In genomic region chr2:43793105-43793504, GRCm38 (mm10) we compare ENCODE assay signal across 13 mouse cellular contexts. TPM values are rescaled to one million over a fixed set of nuclear protein-coding genes. Genes with fewer than 3 reads are reported as not detected.
"Had no signal": no experiment of that assay in that cellular context is flagged by ENCODE, and none has a peak within 500 bp of the region (broad histone marks: within the 10 kb centered on the region; RNA-seq: fewer than 3 reads in every experiment).

No protein-coding gene starts in this region.

- DNase-seq: kidney, adult 8-10 months; kidney, postnatal 25 days; lung, adult 2 months; lung, postnatal 10 days; midbrain, embryonic 14.5 days; thymus, adult 2 months; thymus, postnatal 25 days had no signal

- H3K36me3 ChIP-seq: limb, embryonic 10.5 days; neural tube, embryonic 15.5 days; stomach, embryonic 15.5 days had no signal

- H3K9ac ChIP-seq: neural tube, embryonic 15.5 days; stomach, embryonic 15.5 days had no signal

- ATAC-seq: intestine, embryonic 16.5 days had no signal

- H3K4me3 ChIP-seq: limb, embryonic 10.5 days; myocyte; neural tube, embryonic 15.5 days; stomach, embryonic 15.5 days had no signal

- H3K27ac ChIP-seq: limb, embryonic 10.5 days; macrophage; neural tube, embryonic 15.5 days; stomach, embryonic 15.5 days had no signal

- H3K4me1 ChIP-seq: stomach, embryonic 15.5 days had no signal

- H3K9me3 ChIP-seq: limb, embryonic 10.5 days; neural tube, embryonic 15.5 days; stomach, embryonic 15.5 days had no signal

- H3K4me2 ChIP-seq: neural tube, embryonic 15.5 days; stomach, embryonic 15.5 days had no signal

- H3K27me3 ChIP-seq: neural tube, embryonic 15.5 days; stomach, embryonic 15.5 days had no signal

RNA-seq across cellular contexts. Expression of gene Arhgap15, which starts 44.5 kb away (rescaled TPM):
- polyA plus RNA-seq: myocyte had no signal
